In genomic region chr6:34927156-34927555, GRCm38 (mm10) we compare ENCODE assay signal across 9 mouse cellular contexts. TPM values are rescaled to one million over a fixed set of nuclear protein-coding genes. Genes with fewer than 3 reads are reported as not detected.
DNase-seq lines count a peak whose midpoint lies in the region; ATAC-seq lines count a peak whose summit lies in the region.
"Had no signal": no experiment of that assay in that cellular context is flagged by ENCODE, and none has a peak within 500 bp of the region (broad histone marks: within the 10 kb centered on the region; RNA-seq: fewer than 3 reads in every experiment).

No protein-coding gene starts in this region.

- H3K9me3 ChIP-seq in heart, embryonic 10.5 days: no peaks in the 10 kb centered on the region
- no peaks in the 10 kb centered on the region for H3K9me3 ChIP-seq in midbrain, embryonic 13.5 days

- no peak overlapping the region for H3K4me2 ChIP-seq in midbrain, embryonic 13.5 days (replicated peaks)

- H3K4me3 ChIP-seq in heart, embryonic 10.5 days: no peak overlapping the region
- H3K4me3 ChIP-seq in midbrain, embryonic 13.5 days (replicated peaks): no peak overlapping the region

- H3K9ac ChIP-seq in midbrain, embryonic 13.5 days (replicated peaks): no peak overlapping the region

- no peaks in the 10 kb centered on the region for H3K4me1 ChIP-seq in heart, embryonic 10.5 days
- no peaks in the 10 kb centered on the region for H3K4me1 ChIP-seq in midbrain, embryonic 13.5 days (replicated peaks)

- intact Hi-C loops in heart, postnatal 14 days (cut with DNase I): loop anchor here (5.0 to 10.0 kb wide), 2 partner anchors 415 to 632 kb away; no protein-coding TSS in a partner anchor
- intact Hi-C loops in left cerebral cortex, postnatal 14 days (cut with DNase I): loop anchor here (10.0 kb wide), 1 partner anchor 412 kb away; no protein-coding TSS in a partner anchor

- 41% methylated on average over 4 of the region's 4 CpGs for WGBS in heart, embryonic 10.5 days
- WGBS in midbrain, embryonic 13.5 days: 41% methylated on average over 4 of the region's 4 CpGs

- ATAC-seq in midbrain, embryonic 13.5 days: 0 out of 2 replicates have a peak, but pooled peaks have one; percentile 20

- no peaks in the 10 kb centered on the region for H3K27me3 ChIP-seq in heart, embryonic 10.5 days (ENCODE audit: insufficient read depth, poor library complexity, severe bottlenecking)
- H3K27me3 ChIP-seq in midbrain, embryonic 13.5 days: no peaks in the 10 kb centered on the region

- no peak overlapping the region for H3K27ac ChIP-seq in heart, embryonic 10.5 days
- H3K27ac ChIP-seq in midbrain, embryonic 13.5 days: no peak overlapping the region

- no peaks in the 10 kb centered on the region for H3K36me3 ChIP-seq in heart, embryonic 10.5 days
- no peaks in the 10 kb centered on the region for H3K36me3 ChIP-seq in midbrain, embryonic 13.5 days

- peak; percentile 58 for DNase-seq in heart, adult 8-10 months (ENCODE audit: low spot score)
- no peak for DNase-seq in heart, embryonic 10.5 days (ENCODE audit: low spot score)
- DNase-seq in adrenal gland, adult 18-20 months (ENCODE audit: low spot score in 2 of 2): peak; percentile 65 to 74
- DNase-seq in embryo, embryonic 10.5 days (ENCODE audit: low spot score): peak; percentile 83
- peak; percentile 70 to 80 for DNase-seq in heart, postnatal 14 days
- peak; percentile 71 to 75 for DNase-seq in left cerebral cortex, postnatal 14 days (ENCODE audit: low spot score in 2 of 2)
- DNase-seq in spleen, postnatal 4 days (ENCODE audit: low spot score in 2 of 2): peak; percentile 63 to 87

RNA-seq across cellular contexts. Expression of gene Stra8, which starts 7.2 kb away (rescaled TPM):
- total RNA-seq in heart, adult 8-10 months (2022): not detected
- not detected in 2 replicates for polyA plus RNA-seq in heart, embryonic 10.5 days (2016; fragmentation: Nextera tagmentation; extraction: Ambion mirVana)
- total RNA-seq in adrenal gland, adult 18-20 months (2021): not detected
- not detected for total RNA-seq in heart, postnatal 14 days (2021)
- not detected for total RNA-seq in left cerebral cortex, postnatal 14 days (2021)
- not detected in 2 replicates for polyA plus RNA-seq in midbrain, embryonic 13.5 days (2015; fragmentation: Nextera tagmentation; extraction: Ambion mirVana)
- polyA plus RNA-seq: neural tube, embryonic 14.5 days had no signal

RNA-seq across cellular contexts. Expression of gene Wdr91, which starts 16.5 kb away (rescaled TPM):
- 10 to 100 TPM; 11.6 to 15.9 (median 13.3) TPM for total RNA-seq in heart, adult 8-10 months (2022)
- 12.6 and 13.0 TPM in 2 replicates for polyA plus RNA-seq in heart, embryonic 10.5 days (2016; fragmentation: Nextera tagmentation; extraction: Ambion mirVana)
- total RNA-seq in adrenal gland, adult 18-20 months (2021): 10 to 100 TPM; 13.0 to 18.6 TPM
- 10 to 100 TPM; 13.3 to 15.9 TPM for total RNA-seq in heart, postnatal 14 days (2021)
- total RNA-seq in left cerebral cortex, postnatal 14 days (2021): 10 to 100 TPM; 30.6 to 31.2 TPM
- 12.0 and 13.9 TPM in 2 replicates for polyA plus RNA-seq in midbrain, embryonic 13.5 days (2015; fragmentation: Nextera tagmentation; extraction: Ambion mirVana)

RNA-seq across cellular contexts. Expression of gene Cyren, which starts 49.3 kb away (rescaled TPM):
- total RNA-seq in heart, adult 8-10 months (2022): 1 to 10 TPM; 3.7 to 4.2 (median 3.8) TPM
- 13.7 and 16.5 TPM in 2 replicates for polyA plus RNA-seq in heart, embryonic 10.5 days (2016; fragmentation: Nextera tagmentation; extraction: Ambion mirVana)
- 1 to 10 TPM; 6.9 to 7.6 TPM for total RNA-seq in adrenal gland, adult 18-20 months (2021)
- 1 to 10 TPM; 5.9 to 7.1 TPM for total RNA-seq in heart, postnatal 14 days (2021)
- total RNA-seq in left cerebral cortex, postnatal 14 days (2021): 1 to 10 TPM; 3.3 to 4.4 TPM
- 11.6 and 12.1 TPM in 2 replicates for polyA plus RNA-seq in midbrain, embryonic 13.5 days (2015; fragmentation: Nextera tagmentation; extraction: Ambion mirVana)
